8 mouse cellular contexts compared by ENCODE assay signal in the genomic region with DNA sequence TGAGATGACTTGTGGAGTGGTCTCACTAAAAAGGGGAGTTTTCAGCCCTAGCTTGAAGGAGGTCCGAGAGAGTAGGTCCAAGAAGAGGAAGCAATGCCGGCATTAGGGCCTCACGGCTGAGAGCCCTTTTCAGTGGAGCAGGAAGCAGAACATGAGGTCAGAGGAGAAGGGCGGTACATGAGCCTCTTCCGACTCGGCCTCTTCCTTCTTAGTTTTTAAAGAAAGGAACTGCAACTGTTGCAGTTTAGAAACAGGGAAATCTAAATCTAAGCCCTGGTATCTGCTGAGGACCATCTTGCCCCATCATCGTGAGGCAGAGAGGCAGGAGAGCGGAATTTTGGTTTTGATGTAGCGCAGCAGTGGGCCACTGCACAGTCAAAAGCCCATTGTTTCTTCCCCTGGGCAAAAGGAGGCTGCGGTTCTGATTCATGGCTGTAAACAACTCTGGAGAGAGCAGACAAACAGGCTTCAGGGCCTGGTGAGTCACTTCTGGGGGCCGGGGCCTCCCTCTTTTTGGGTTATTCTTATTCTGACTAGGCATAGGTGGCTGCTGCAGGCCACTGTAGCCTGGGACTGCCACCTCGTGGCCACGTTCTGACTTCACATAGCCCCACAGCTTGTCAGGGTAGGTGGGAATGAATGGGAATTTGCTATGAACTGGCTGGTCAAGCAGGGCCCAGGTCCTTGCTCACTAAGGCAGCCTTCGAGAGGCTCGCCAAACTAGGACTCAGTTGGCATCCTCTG. TPM values are rescaled to one million over a fixed set of nuclear protein-coding genes. Genes with fewer than 3 reads are reported as not detected.
DNase-seq lines count a peak whose midpoint lies in the region; ATAC-seq and TF ChIP-seq lines count a peak whose summit lies in the region.

Gene Slc25a45, plus strand, starts transcription at position 191 of the 744 bp plus-strand sequence.

- peak; percentile 68 for TF ChIP-seq EP300 in lung, postnatal 0 days (IDR thresholded peaks at IDR 0.05)

- H3K9ac ChIP-seq in lung, postnatal 0 days (replicated peaks; ENCODE audit: low read depth), result peak within 1 kb of the TSS; percentile 30; the same call in 1 of the 2 replicates

- no peaks in the 10 kb centered on the region; the same call in 1 of the 2 replicates for H3K27me3 ChIP-seq in hindbrain, embryonic 10.5 days (ENCODE audit: insufficient read depth, poor library complexity, severe bottlenecking)
- no peaks in the 10 kb centered on the region for H3K27me3 ChIP-seq in lung, postnatal 0 days (replicated peaks; ENCODE audit: insufficient read depth, low read length)

- peak within 1 kb of the TSS; percentile 14; the same call in 1 of the 2 replicates for H3K4me3 ChIP-seq in hindbrain, embryonic 10.5 days
- peak within 1 kb of the TSS; percentile 6; the same call in 1 of the 2 replicates for H3K4me3 ChIP-seq in lung, postnatal 0 days (ENCODE audit: low read depth, low read length)

- H3K36me3 ChIP-seq in hindbrain, embryonic 10.5 days, result peaks cover 4% of the 10 kb centered on the region
- no peaks in the 10 kb centered on the region for H3K36me3 ChIP-seq in lung, postnatal 0 days (ENCODE audit: insufficient read depth, low read length)

- peak within 1 kb of the TSS; percentile 33 for H3K4me2 ChIP-seq in lung, postnatal 0 days (replicated peaks; ENCODE audit: low read depth, low read length)

- H3K4me1 ChIP-seq in hindbrain, embryonic 10.5 days (replicated peaks), result peaks cover 45% of the 10 kb centered on the region
- H3K4me1 ChIP-seq in lung, postnatal 0 days (ENCODE audit: insufficient read depth, low read depth, low read length), result peaks cover 13% of the 10 kb centered on the region; the same call in 1 of the 2 replicates

- peak; percentile 86 for ATAC-seq in lung, postnatal 0 days

- WGBS in hindbrain, embryonic 10.5 days, result 47% methylated on average over 15 of the region's 15 CpGs
- 23% methylated on average over 15 of the region's 15 CpGs for WGBS in lung, postnatal 0 days

- H3K27ac ChIP-seq in hindbrain, embryonic 10.5 days, result peak within 1 kb of the TSS; percentile 59
- H3K27ac ChIP-seq in lung, postnatal 0 days (ENCODE audit: low read length), result peak within 1 kb of the TSS; percentile 91

- DNase-seq in Muller cell, postnatal 12 days (ENCODE audit: inconsistent ontology term), result peak; percentile 98
- peak; percentile 80 for DNase-seq in cerebellum, adult 9-10 months
- peak; percentile 67 to 83 for DNase-seq in frontal cortex, adult 2 months (ENCODE audit: extremely low spot score in 1 of 2, low spot score in 1 of 2)
- DNase-seq in hindbrain, embryonic 10.5 days (ENCODE audit: low spot score), result peak; percentile 72
- DNase-seq in layer of hippocampus, postnatal 10 days (ENCODE audit: low spot score in 2 of 2), result peak; percentile 73 to 80
- peak; percentile 94 for DNase-seq in lung, postnatal 0 days (ENCODE audit: low spot score)
- DNase-seq in ovary, postnatal 36 days (ENCODE audit: low spot score), result peak; percentile 73
- peak; percentile 77 to 82 for DNase-seq in thymus, postnatal 36 days

- TF ChIP-seq CTCF in lung, postnatal 0 days (IDR thresholded peaks at IDR 0.05), result peak; percentile 92

- no peaks in the 10 kb centered on the region for H3K9me3 ChIP-seq in hindbrain, embryonic 10.5 days
- no peaks in the 10 kb centered on the region for H3K9me3 ChIP-seq in lung, postnatal 0 days (ENCODE audit: low read length)

RNA-seq across cellular contexts. Expression of gene Slc25a45, which starts in this region (rescaled TPM):
- 7.8 and 8.7 TPM in 2 replicates for polyA plus RNA-seq in frontal cortex, adult 2 months (2012; rRNA removed)
- polyA plus RNA-seq in hindbrain, embryonic 10.5 days (2016; fragmentation: Nextera tagmentation; extraction: Ambion mirVana), result 2.8 TPM in 2 replicates
- total RNA-seq in layer of hippocampus, postnatal 10 days (2021), result 1 to 10 TPM; 2.1 to 3.6 TPM
- polyA plus RNA-seq in lung, postnatal 0 days (2015; fragmentation: Nextera tagmentation; extraction: Ambion mirVana), result 8.4 and 10.2 TPM in 2 replicates

Comparison
In these comparisons a context has a peak if more than half of its experiments do, and no peak if none do; other contexts are left out.
1. Peak in every context shown above with its lines: DNase-seq, ATAC-seq, H3K4me3 ChIP-seq and H3K27ac ChIP-seq.